Mouse (Mus musculus): ENCODE data around the gene Mapk10. TPM values are rescaled to one million over a fixed set of nuclear protein-coding genes. Genes with fewer than 3 reads are reported as not detected.
A peak's percentile ranks its signal among the peaks of the same experiment; 100 is the strongest.

Gene Mapk10
- polyA plus RNA-seq, 1 experiment from 2014 or later, result 82.3 TPM

GRCm38 (mm10) chr5:103104082-103104481, 107.1 kb downstream of the Mapk10 start:
- Histone ChIP-seq H3K4me3 (no peak overlapping the region), H3K4me2 (no peak overlapping the region), H3K9me3 (no peaks in the 10 kb centered on the region), H3K9ac (no peak overlapping the region), H3K27ac (replicated peaks) (no peak overlapping the region), H3K36me3 (no peaks in the 10 kb centered on the region), H3K4me1 (replicated peaks) (no peaks in the 10 kb centered on the region), H3K27me3 (no peaks in the 10 kb centered on the region)
- no peak for ATAC-seq (ENCODE audit: low read depth)
- WGBS, result 88% methylated on average over 5 of the region's 5 CpGs

GRCm38 (mm10) chr5:103102876-103103393, 108.2 kb downstream of the Mapk10 start:
- H3K4me1 ChIP-seq (replicated peaks), result no peaks in the 10 kb centered on the region
- H3K9ac ChIP-seq, result no peak overlapping the region
- WGBS, result 77% methylated on average over 5 of the region's 5 CpGs
- H3K27ac ChIP-seq (replicated peaks), result no peak overlapping the region
- no peaks in the 10 kb centered on the region for H3K27me3 ChIP-seq
- no peak overlapping the region for H3K4me3 ChIP-seq
- H3K4me2 ChIP-seq, result no peak overlapping the region
- ATAC-seq (ENCODE audit: low read depth), result no peak
- H3K9me3 ChIP-seq, result no peaks in the 10 kb centered on the region
- H3K36me3 ChIP-seq, result no peaks in the 10 kb centered on the region

- Histone ChIP-seq H3K9ac (no peak overlapping the region), H3K4me3 (no peak overlapping the region), H3K4me2 (no peak overlapping the region), H3K36me3 (no peaks in the 10 kb centered on the region), H3K9me3 (no peaks in the 10 kb centered on the region), H3K27me3 (no peaks in the 10 kb centered on the region), H3K27ac (replicated peaks) (no peak overlapping the region), H3K4me1 (replicated peaks) (no peaks in the 10 kb centered on the region)
- 83% methylated on average over 1 of the region's 1 CpGs for WGBS
- ATAC-seq (ENCODE audit: low read depth), result no peak
Measured at GRCm38 (mm10) chr5:103102176-103102575, 109.0 kb downstream of the Mapk10 start.

- Histone ChIP-seq H3K27ac (replicated peaks) (no peak overlapping the region), H3K9me3 (no peaks in the 10 kb centered on the region), H3K36me3 (no peaks in the 10 kb centered on the region), H3K4me2 (no peak overlapping the region), H3K4me1 (replicated peaks) (no peaks in the 10 kb centered on the region), H3K27me3 (no peaks in the 10 kb centered on the region), H3K9ac (no peak overlapping the region), H3K4me3 (no peak overlapping the region)
- ATAC-seq (ENCODE audit: low read depth), result no peak
- WGBS, result 98% methylated on average over 2 of the region's 2 CpGs
Measured at GRCm38 (mm10) chr5:103094166-103094565, 117.0 kb downstream of the Mapk10 start.

- Histone ChIP-seq H3K4me3 (no peak overlapping the region), H3K9ac (no peak overlapping the region), H3K36me3 (no peaks in the 10 kb centered on the region), H3K4me1 (replicated peaks) (no peaks in the 10 kb centered on the region), H3K4me2 (no peak overlapping the region), H3K27me3 (no peaks in the 10 kb centered on the region), H3K27ac (replicated peaks) (no peak overlapping the region), H3K9me3 (no peaks in the 10 kb centered on the region)
- WGBS, result 77% methylated on average over 2 of the region's 2 CpGs
- ATAC-seq (ENCODE audit: low read depth), result no peak
Measured at GRCm38 (mm10) chr5:103085844-103086243, 125.3 kb downstream of the Mapk10 start.

GRCm38 (mm10) chr5:103075451-103075850, 135.7 kb downstream of the Mapk10 start:
- Histone ChIP-seq H3K4me3 (no peak overlapping the region), H3K27ac (replicated peaks) (no peak overlapping the region), H3K4me2 (no peak overlapping the region), H3K36me3 (no peaks in the 10 kb centered on the region), H3K4me1 (replicated peaks) (peaks cover 14% of the 10 kb centered on the region; the same call in 1 of the 2 replicates), H3K9ac (no peak overlapping the region), H3K9me3 (no peaks in the 10 kb centered on the region), H3K27me3 (no peaks in the 10 kb centered on the region)
- ATAC-seq (ENCODE audit: low read depth), result no peak
- 57% methylated on average over 8 of the region's 8 CpGs for WGBS

GRCm38 (mm10) chr5:103072200-103072825, 138.8 kb downstream of the Mapk10 start:
- Histone ChIP-seq H3K4me2 (no peak overlapping the region), H3K4me1 (replicated peaks) (peaks cover 18% of the 10 kb centered on the region), H3K27me3 (no peaks in the 10 kb centered on the region), H3K27ac (replicated peaks) (0 out of 2 replicates have a peak overlapping the region, but pooled peaks have one; percentile 4), H3K9me3 (no peaks in the 10 kb centered on the region), H3K36me3 (no peaks in the 10 kb centered on the region), H3K4me3 (no peak overlapping the region), H3K9ac (0 out of 2 replicates have a peak overlapping the region, but pooled peaks have one; percentile 43)
- no peak for ATAC-seq (ENCODE audit: low read depth)
- 63% methylated on average over 6 of the region's 6 CpGs for WGBS

- Histone ChIP-seq H3K36me3 (no peaks in the 10 kb centered on the region), H3K27ac (replicated peaks) (0 out of 2 replicates have a peak overlapping the region, but pooled peaks have one; percentile 9), H3K9me3 (no peaks in the 10 kb centered on the region), H3K4me2 (no peak overlapping the region), H3K4me3 (no peak overlapping the region), H3K27me3 (no peaks in the 10 kb centered on the region), H3K4me1 (replicated peaks) (peaks cover 18% of the 10 kb centered on the region), H3K9ac (no peak overlapping the region)
- WGBS, result 74% methylated on average over 17 of the region's 17 CpGs
- ATAC-seq (ENCODE audit: low read depth), result 0 out of 2 replicates have a peak, but pooled peaks have one; percentile 32
Measured at GRCm38 (mm10) chr5:103071006-103071612, 140.0 kb downstream of the Mapk10 start.

- Histone ChIP-seq H3K9me3 (no peaks in the 10 kb centered on the region), H3K36me3 (no peaks in the 10 kb centered on the region), H3K27ac (replicated peaks) (no peak overlapping the region), H3K4me1 (replicated peaks) (no peaks in the 10 kb centered on the region; the same call in 1 of the 2 replicates), H3K9ac (no peak overlapping the region), H3K4me3 (no peak overlapping the region), H3K4me2 (no peak overlapping the region), H3K27me3 (no peaks in the 10 kb centered on the region)
- 65% methylated on average over 8 of the region's 8 CpGs for WGBS
- ATAC-seq (ENCODE audit: low read depth), result no peak
Measured at GRCm38 (mm10) chr5:103050319-103050916, 160.7 kb downstream of the Mapk10 start.

GRCm38 (mm10) chr5:103048011-103048410, 163.1 kb downstream of the Mapk10 start:
- no peak for ATAC-seq (ENCODE audit: low read depth)
- H3K9ac ChIP-seq, result no peak overlapping the region
- WGBS, result 89% methylated on average over 4 of the region's 4 CpGs
- no peaks in the 10 kb centered on the region for H3K9me3 ChIP-seq
- H3K36me3 ChIP-seq, result no peaks in the 10 kb centered on the region
- H3K4me2 ChIP-seq, result no peak overlapping the region
- no peak overlapping the region for H3K4me3 ChIP-seq
- H3K4me1 ChIP-seq (replicated peaks), result no peaks in the 10 kb centered on the region; the same call in 1 of the 2 replicates
- no peaks in the 10 kb centered on the region for H3K27me3 ChIP-seq
- H3K27ac ChIP-seq (replicated peaks), result no peak overlapping the region

- Histone ChIP-seq H3K4me1 (replicated peaks) (no peaks in the 10 kb centered on the region), H3K4me3 (no peak overlapping the region), H3K36me3 (peaks cover 9% of the 10 kb centered on the region), H3K9me3 (no peaks in the 10 kb centered on the region), H3K9ac (no peak overlapping the region), H3K4me2 (no peak overlapping the region), H3K27me3 (no peaks in the 10 kb centered on the region), H3K27ac (replicated peaks) (no peak overlapping the region)
- 86% methylated on average over 3 of the region's 3 CpGs for WGBS
- ATAC-seq (ENCODE audit: low read depth), result no peak
Measured at GRCm38 (mm10) chr5:103037752-103038151, 173.4 kb downstream of the Mapk10 start.

- H3K4me3 ChIP-seq, result no peak overlapping the region
- no peak overlapping the region for H3K9ac ChIP-seq
- no peaks in the 10 kb centered on the region for H3K27me3 ChIP-seq
- peak; percentile 71; the same call in 1 of the 2 replicates for ATAC-seq (ENCODE audit: low read depth)
- peaks cover 5% of the 10 kb centered on the region for H3K9me3 ChIP-seq
- H3K4me1 ChIP-seq (replicated peaks), result peaks cover 19% of the 10 kb centered on the region
- 48% methylated on average over 13 of the region's 13 CpGs for WGBS
- no peak overlapping the region for H3K4me2 ChIP-seq
- peak overlapping the region; percentile 57 for H3K27ac ChIP-seq (replicated peaks)
- no peaks in the 10 kb centered on the region for H3K36me3 ChIP-seq
Measured at GRCm38 (mm10) chr5:103028940-103029621, 182.1 kb downstream of the Mapk10 start.

All from neural tube, embryonic 13.5 days (tissue).